Mouse (Mus musculus): ENCODE data around the gene Agxt2. TPM values are rescaled to one million over a fixed set of nuclear protein-coding genes. Genes with fewer than 3 reads are reported as not detected.

Gene Agxt2
- total RNA-seq, 2 experiments from 2014 or later, result not detected

DNA sequence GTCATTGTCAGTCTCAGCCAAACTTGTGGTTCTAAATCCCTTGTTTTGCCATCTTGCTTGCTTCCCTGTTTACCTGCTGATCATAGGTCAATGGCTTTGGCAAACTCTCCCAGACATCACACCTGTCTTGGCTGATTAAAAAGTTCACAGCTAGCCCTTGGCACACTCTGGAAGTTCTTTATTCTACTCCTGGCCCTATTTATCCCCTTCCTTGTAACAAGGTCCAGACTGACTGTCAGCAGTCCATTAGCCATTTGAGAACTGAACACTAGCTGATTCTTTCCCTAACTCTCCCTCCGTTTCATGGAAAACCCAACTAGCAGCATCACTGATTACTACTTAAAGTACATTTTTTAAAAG is 63.4 kb downstream of the Agxt2 start:
- ATAC-seq (replicated peaks; ENCODE audit: low FRiP score, poor library complexity, severe bottlenecking), result no peak

DNA sequence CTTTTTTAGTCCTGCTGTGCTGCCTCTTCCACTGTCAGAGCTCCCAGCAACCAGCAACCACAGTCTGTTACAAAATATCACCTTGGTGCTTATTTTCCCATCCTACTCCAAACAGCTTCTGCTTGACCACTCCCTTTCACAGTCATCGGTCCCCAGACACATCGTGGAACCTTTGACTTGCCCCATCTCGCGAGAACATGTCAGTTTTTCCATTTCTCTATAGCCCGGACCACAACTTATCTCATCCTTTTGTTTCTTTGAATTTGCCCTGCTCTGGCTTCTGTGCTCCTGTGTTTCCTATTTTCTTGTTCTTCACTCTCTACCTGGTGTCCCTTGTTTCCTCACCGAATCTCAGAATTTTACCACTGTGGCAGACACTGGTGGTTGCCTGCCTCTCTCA is 67.8 kb downstream of the Agxt2 start:
- ATAC-seq (replicated peaks; ENCODE audit: low FRiP score, poor library complexity, severe bottlenecking), result no peak

DNA sequence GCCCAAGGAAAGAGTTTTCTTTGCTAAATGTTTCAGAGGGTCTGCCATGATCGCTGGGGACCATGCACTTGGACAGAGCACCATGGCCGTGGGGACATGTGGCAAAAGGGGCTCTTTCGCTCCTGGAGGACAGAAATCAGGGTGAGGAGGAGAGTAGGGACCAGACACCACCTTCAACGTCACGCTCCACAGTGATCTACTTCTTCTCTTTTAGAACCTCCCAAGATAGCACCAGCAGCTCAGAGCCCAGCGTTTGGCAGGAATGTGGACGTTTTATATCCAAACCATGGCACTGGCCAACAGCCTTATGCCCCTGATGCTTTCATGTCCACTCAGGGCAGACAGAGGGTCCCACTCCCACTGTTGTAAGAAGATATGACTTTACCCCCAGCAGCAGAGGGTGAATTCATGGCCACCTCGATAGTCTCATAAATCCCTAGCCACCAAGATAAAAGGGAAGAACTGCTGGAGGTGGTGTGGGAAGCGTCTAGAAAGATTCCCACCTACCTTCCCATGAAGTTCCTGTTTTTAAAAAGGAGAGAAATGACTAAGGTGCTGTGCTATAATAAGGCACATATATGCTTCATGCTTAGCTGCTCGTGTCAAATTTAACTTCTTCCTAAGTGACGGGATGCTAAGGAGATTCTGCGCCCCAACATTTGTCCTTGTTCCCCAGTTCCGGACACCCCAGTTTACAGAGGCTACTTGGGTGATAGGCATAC is 68.4 kb downstream of the Agxt2 start:
- ATAC-seq (replicated peaks; ENCODE audit: low FRiP score, poor library complexity, severe bottlenecking), result no peak

DNA sequence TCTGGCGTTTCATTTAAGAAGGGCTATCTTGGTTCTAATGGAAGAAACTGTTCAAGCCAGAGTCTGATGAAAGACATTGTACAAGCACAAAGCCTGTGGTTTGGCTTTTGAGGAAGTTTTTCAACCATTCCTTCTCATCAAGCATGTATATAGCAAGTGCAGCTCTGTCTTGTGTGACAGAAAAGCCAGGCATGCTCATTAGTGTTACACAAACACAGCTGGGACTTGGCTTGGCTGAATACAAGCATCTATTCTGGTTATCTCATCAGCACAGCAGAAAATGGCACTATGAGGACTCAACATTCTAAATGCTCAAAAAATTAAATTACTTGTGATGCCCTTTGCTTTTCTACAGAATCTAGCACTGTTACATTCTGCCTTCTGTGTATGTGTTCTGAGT is 78.6 kb downstream of the Agxt2 start:
- ATAC-seq (replicated peaks; ENCODE audit: low FRiP score, poor library complexity, severe bottlenecking), result no peak

DNA sequence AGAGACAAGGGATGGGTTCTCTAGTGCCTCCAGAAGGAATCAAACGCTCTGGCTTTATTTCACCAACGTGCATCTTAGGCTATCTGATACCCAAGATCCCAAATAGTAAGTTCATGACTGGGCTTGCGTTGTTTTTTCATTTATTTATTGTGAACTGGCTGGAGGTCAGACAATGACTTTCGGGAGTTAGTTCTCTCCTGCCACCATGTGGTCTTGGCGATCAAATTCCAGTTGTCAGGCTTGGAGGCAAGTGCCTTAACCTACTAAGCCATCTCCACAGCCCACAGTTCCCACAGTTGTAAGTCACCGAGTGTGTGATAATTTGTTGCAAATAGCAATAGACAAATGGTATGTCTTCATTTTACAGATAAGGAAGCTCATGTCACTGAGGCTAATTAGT is 81.6 kb downstream of the Agxt2 start:
- no peak for ATAC-seq (replicated peaks; ENCODE audit: low FRiP score, poor library complexity, severe bottlenecking)

DNA sequence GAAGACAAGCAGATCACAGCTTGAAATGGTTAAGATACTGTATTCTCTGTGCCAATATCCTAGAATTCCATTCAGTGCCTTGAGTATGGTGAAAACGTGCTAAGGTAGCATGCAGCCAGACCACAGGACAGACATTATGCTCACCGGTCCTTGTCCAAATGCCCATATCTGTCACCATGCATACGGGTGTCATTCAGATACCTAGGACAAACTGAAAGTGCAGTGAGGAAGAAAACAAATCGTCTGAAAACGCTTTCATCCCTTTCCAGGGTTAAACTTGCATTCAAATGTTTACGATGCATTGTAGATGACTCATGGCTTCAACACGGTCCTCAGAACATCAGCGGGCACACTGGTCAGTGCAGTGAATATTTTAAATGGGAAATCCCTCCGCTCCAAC is 83.2 kb downstream of the Agxt2 start:
- ATAC-seq (replicated peaks; ENCODE audit: low FRiP score, poor library complexity, severe bottlenecking), result no peak

DNA sequence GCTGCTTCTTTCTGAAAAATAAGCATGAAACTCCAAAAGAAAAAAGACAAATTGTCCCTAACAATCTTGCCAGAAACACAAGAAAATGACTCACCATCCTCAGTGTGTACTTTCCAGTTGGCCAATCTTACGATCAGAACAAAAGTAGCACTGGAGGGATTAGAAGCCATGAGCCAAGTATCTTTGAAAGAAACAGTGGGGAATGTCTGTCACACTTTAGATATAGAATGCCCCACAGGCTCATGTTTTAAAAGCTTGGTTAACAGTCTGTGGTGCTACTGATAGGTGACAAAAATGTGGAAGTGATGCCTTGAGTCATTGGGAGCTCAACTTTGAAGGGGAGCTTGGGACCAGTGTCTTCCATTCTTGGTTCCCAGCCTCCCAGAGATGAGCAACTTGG is 83.9 kb downstream of the Agxt2 start:
- no peak for ATAC-seq (replicated peaks; ENCODE audit: low FRiP score, poor library complexity, severe bottlenecking)

DNA sequence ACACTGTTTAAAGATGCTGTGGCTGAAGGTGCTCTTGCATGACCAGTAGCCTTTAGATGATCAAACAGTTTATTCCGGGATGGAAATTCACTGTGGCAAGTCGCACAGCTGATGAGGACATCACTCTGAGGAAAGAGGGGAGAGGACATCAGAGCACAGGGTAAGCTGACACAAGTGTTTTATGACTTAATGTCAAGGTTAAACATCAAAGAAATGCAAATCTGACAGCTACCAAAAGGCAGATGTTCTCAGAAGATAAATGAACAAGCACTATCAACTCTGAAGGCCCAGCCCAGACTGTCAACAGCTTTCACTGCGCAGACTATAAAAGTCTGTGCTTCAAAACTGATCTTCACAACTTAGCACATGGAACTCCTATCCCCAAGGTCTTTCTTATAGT is 88.8 kb downstream of the Agxt2 start:
- no peak for ATAC-seq (replicated peaks; ENCODE audit: low FRiP score, poor library complexity, severe bottlenecking)

Other genes with a start within 250 kb of the Agxt2 start
- not detected in 2 replicates for gene Prlr, start 181.3 kb upstream of the Agxt2 start, total RNA-seq (2015; ENCODE audit: low replicate concordance)
- gene Prlr, start 181.3 kb upstream of the Agxt2 start, total RNA-seq (2017; ENCODE audit: low replicate concordance), result 0.13 TPM in 1 of 2 replicates, not detected in the other
- gene Gm21973, start 33.2 kb upstream of the Agxt2 start, total RNA-seq (2015; ENCODE audit: low replicate concordance), result not detected in 2 replicates
- gene Gm21973, start 33.2 kb upstream of the Agxt2 start, total RNA-seq (2017; ENCODE audit: low replicate concordance), result not detected in 2 replicates
- gene Dnajc21, start 112.0 kb downstream of the Agxt2 start, total RNA-seq (2015; ENCODE audit: low replicate concordance), result 10.8 and 20.5 TPM in 2 replicates
- gene Dnajc21, start 112.0 kb downstream of the Agxt2 start, total RNA-seq (2017; ENCODE audit: low replicate concordance), result 15.2 and 15.8 TPM in 2 replicates
- 12.6 and 20.1 TPM in 2 replicates for gene Brix1, start 127.4 kb downstream of the Agxt2 start, total RNA-seq (2015; ENCODE audit: low replicate concordance)
- 10.0 and 11.1 TPM in 2 replicates for gene Brix1, start 127.4 kb downstream of the Agxt2 start, total RNA-seq (2017; ENCODE audit: low replicate concordance)
- 12.6 and 15.9 TPM in 2 replicates for gene Rad1, start 127.5 kb downstream of the Agxt2 start, total RNA-seq (2015; ENCODE audit: low replicate concordance)
- 5.4 and 11.6 TPM in 2 replicates for gene Rad1, start 127.5 kb downstream of the Agxt2 start, total RNA-seq (2017; ENCODE audit: low replicate concordance)
- not detected in 2 replicates for gene Ttc23l, start 200.1 kb downstream of the Agxt2 start, total RNA-seq (2015; ENCODE audit: low replicate concordance)
- not detected in 2 replicates for gene Ttc23l, start 200.1 kb downstream of the Agxt2 start, total RNA-seq (2017; ENCODE audit: low replicate concordance)